Mouse (Mus musculus): Measurements from ENCODE around the gene Dnaaf1. TPM values are rescaled to one million over a fixed set of nuclear protein-coding genes. Genes with fewer than 3 reads are reported as not detected.

The Dnaaf1 gene
- total RNA-seq, 2 experiments from 2014 or later: not detected

DNA sequence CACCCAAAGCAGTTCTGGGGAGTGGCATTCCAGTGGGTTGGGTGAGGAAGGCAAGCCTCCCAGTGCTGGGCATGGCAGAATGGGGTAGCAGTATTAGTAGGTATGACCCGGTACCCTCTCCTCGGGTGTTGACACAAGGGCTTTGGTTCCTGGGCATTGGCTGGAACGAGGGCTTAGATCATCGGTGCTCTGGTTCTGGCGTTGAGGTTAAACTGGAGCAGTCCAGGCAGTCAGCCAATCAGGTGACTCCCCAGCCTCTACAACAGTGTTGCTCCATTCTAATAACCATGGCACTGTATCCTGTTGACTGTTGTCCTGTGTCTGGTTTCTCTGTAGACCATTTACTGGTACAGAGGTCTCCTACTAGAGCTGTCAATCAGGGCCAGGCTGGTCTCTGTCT is 42.6 kb downstream of the Dnaaf1 start:
- DNase-seq (ENCODE audit: extremely low spot score in 1 of 2, low spot score in 2 of 2): no peak
- intact Hi-C loops (cut with DNase I): no loop called here

DNA sequence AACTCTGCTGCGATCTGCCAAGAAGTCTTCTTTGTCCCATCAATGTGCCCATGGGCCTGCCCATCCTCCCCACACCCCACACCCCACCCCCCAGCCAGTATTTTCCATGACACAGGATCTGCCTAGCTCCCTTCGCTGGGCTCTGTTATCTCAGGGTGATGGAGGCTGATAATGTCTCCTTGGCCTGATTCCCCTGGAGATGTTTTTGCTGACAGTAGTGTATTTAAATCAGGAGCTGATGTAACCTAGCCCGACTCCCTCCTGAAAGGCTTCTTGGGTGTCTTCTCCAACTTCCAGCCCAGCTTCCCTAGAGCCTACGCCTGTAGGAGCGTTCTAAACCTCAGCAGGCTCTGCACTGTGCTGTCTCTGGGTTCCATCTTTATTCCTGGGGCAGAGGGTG is 43.9 kb downstream of the Dnaaf1 start:
- intact Hi-C loops (cut with DNase I): no loop called here
- no peak for DNase-seq (ENCODE audit: extremely low spot score in 1 of 2, low spot score in 2 of 2)

DNA sequence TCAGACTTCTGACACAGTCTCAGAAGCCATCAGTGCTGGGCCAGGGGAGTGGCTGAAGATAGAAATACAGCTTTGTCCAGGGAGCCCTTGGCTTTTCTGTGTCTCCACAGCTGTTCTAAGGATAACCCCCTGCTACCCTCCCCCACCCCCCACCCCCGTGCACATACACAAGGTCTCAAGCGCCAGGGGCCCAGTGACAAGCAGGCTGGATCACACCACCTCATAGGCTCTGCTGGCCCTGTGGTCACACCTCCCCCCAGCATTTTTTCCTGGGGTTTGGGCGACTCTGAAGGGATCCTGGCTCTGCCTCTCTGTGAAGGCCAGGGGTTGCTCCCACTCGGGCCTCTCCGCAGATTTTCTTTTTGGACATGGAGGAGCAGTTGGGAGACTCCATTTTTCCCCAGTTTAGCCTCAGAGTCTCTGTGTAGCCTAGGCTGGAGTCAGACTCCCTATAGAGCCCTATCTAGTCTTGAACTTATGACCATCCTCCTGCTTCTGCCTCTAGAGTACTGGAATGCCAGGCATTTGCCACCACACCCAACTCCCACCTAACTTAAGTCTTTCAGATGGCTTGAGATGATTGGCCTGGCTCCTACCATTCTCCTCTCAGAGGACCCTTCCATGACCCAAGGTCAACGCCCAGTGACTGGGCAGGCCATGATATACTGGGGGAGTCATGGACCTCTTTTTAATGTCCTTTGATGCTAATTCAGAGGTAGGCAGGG is 45.2 kb downstream of the Dnaaf1 start:
- intact Hi-C loops (cut with DNase I): no loop called here
- no peak for DNase-seq (ENCODE audit: extremely low spot score in 1 of 2, low spot score in 2 of 2)

DNA sequence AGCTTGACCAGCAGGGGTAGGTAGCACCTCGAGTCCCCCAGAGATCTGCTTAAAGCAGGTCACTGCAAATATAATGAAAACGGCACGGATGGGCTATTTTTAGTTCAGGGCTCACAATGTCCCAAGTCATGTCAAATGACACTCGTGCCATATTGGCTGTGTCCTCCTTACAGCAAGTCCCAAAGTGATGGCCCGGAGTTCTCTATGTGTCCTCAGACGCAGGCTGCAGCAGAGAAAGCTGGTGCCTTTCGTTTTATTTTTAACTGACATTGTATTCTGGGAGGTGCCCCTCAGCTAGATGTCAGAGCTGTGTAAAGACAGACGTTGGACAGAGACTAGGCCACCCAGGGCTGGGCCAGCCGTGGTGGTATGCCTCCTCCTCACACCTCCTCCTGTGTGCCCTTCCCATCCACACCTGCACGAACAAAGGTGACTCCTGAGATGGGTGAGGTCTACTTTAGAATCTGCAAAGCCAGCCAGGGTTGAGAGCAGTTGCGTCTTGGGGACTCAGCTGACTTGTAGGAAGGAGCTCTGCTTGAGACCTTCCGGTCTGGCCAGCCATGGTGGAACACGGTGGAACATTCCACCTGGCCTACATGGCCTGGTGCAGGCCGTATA is 45.9 kb downstream of the Dnaaf1 start:
- intact Hi-C loops (cut with DNase I): no loop called here
- no peak for DNase-seq (ENCODE audit: extremely low spot score in 1 of 2, low spot score in 2 of 2)

DNA sequence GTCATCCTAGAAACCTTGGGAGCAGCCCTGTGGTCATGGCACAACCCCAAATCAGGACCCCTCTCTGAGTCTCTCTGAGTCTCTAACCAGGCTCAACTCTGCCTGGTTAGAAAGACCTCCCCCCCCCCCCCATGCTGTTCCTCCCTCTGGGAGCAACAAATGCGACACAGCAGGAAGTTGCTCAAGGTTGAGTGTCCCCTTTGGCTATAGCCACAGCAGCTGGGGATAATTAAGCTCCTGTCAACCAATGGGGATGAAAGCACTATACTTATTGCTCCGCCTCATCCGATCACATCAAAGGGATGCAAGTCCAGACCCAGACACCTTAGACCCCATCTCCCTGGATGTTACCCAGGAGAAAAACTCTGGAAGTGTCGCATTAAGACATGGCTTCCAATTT is 47.5 kb downstream of the Dnaaf1 start:
- intact Hi-C loops (cut with DNase I): no loop called here

DNA sequence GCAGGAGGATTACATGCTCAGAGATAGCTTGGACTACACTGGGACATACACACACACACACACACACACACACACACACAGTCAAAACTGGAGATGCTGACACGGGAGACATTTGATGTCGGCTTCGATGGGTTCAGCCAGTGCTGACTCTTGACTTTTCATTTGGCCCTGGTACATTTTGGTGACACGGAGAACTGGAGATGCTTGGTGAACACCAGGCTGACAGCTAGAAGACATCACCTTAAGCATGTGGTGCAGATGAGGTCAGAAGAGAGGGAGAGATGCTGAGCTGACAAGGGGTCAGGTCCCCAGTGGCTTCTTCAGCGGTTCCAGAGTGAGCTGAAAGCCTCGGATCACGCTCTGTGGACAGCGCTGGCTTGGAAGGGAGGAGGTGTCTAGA is 48.0 kb downstream of the Dnaaf1 start:
- intact Hi-C loops (cut with DNase I): no loop called here

More for the DNA sequence above, 47.5 kb downstream of the Dnaaf1 start:
- DNase-seq (ENCODE audit: extremely low spot score in 1 of 2, low spot score in 2 of 2): no peak

DNA sequence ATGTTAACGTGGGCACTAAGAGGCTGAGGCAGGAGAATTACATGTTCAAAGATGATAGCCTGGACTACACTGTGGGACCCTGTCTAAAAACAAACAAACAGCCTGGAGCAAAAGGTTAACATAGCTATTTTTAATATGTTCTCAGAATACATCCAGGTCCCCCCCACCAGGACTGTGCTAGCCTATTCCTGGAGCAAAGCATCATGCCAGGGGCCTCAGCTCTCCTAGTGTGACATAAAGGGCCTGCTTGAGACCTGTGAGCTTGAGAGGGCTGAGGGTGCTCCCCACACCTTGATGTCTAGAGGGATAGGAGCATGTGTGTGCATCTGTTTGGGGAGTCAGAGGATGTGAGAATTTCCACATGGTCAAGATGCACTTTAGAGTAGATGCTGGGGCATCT is 48.7 kb downstream of the Dnaaf1 start:
- DNase-seq (ENCODE audit: extremely low spot score in 1 of 2, low spot score in 2 of 2): no peak
- intact Hi-C loops (cut with DNase I): no loop called here

More for the DNA sequence above, 48.0 kb downstream of the Dnaaf1 start:
- no peak for DNase-seq (ENCODE audit: extremely low spot score in 1 of 2, low spot score in 2 of 2)

DNA sequence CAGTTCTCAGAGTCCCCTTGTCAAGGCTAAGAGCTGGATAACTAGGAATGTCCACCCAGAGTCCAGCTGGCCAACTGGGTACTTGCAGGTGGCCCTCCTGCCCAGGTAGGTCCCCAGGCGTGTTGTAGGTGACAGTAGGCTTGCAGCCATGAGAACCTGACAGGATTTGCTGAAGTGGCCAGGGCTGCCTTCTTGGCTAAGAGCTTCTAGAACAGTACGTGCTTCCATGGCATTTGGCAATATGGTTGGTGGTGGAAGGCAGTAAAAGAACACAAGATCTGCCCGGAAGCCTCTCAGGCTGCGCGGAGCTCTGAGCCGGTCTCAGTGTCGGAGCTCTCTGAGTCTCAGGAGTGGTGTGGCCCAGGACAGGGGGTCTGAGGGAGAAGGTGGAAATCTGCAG is 49.9 kb downstream of the Dnaaf1 start:
- DNase-seq (ENCODE audit: extremely low spot score in 1 of 2, low spot score in 2 of 2): no peak
- intact Hi-C loops (cut with DNase I): no loop called here

DNA sequence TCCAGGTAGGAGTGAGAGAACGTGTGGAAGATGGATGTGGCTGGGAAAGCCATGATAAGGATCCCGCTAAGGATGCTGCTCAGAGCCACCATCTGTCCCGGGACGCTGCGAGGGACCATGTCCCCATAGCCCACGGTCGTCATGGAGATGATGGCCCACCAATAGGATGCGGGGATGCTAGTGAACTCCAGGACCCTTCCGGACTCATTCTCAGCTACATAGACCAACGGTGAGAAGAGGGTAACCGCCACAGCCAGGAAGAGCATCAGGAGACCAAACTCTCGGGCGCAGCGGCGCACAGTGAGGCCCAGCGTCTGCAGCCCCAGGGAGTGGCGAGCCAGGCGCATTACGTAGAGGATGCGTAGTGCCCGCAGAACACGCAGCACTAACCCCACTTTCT is 50.8 kb downstream of the Dnaaf1 start:
- intact Hi-C loops (cut with DNase I): no loop called here
- DNase-seq (ENCODE audit: extremely low spot score in 1 of 2, low spot score in 2 of 2): no peak

DNA sequence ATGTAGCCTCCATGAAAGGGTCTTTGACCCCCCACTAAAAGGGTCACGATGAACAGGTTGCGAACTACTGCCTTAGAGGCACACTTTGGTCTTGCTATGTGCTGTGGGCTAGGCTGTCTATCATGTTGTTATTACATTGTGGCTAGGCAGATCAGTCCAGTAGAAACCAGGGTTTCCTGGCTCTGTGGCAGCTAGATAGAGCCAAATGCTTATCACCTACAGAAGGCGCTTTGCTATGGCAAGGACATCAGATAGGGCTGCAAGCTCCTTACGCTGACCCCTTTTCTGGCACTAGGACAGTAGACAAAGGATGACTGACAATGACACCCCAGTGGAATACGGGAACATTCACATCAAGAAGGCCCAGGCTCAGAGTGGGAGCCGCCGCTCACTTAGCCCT is 52.2 kb downstream of the Dnaaf1 start:
- no peak for DNase-seq (ENCODE audit: extremely low spot score in 1 of 2, low spot score in 2 of 2)
- intact Hi-C loops (cut with DNase I): no loop called here

DNA sequence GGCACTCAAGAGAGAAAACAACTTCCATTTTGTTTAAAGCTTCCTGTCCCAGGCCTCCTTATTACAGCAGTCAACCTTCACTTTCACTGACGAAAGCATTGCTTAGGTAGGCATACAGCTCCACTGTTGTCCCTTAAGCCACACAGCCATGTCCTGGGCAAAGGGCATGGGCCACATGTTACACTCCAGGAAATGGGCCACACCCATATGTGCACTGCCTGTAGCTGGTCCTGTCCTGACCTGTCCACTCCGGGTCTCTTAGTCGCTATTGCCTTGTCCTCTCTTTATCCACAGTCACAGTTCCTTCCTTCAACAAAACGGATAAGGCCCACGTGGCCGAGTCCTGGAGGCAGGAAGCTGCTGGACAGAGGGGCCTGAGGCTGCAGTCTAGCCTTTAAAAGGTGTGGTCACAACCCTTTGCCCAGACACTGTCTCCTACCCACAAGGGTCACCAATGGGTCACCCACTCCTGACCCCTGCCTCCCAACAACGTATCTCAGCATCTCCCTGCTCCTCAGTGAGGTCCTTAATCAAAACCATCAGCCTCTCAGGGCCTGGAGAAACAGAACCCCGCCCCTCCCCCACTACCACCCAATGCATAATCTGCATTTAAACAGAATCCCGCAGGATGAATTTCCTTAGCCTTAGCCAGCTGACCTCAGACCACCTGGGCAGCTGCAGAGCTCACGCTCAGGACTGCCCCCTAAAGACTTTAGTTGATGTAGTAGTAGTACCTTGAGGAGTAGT is 52.8 kb downstream of the Dnaaf1 start:
- intact Hi-C loops (cut with DNase I): no loop called here
- no peak for DNase-seq (ENCODE audit: extremely low spot score in 1 of 2, low spot score in 2 of 2)

DNA sequence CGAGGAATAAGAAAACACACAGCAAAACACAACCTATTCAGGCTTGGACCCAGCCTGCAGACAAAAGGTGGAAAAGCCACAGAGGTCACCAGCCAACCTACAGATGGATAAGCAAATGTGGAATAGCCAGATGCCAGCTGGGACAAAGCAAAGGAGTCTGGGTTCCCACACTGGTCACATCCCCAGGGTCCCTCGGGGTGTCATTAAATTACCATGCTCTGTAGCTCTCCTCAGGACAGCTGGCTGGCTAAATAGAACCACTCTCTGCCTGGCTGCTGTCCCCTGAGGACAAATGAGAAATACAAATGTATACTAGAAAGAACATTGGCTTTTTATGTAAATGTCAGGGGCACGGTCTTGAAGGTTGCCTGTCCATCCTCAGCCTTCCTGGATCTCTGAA is 55.8 kb downstream of the Dnaaf1 start:
- no peak for DNase-seq (ENCODE audit: extremely low spot score in 1 of 2, low spot score in 2 of 2)
- intact Hi-C loops (cut with DNase I): no loop called here

DNA sequence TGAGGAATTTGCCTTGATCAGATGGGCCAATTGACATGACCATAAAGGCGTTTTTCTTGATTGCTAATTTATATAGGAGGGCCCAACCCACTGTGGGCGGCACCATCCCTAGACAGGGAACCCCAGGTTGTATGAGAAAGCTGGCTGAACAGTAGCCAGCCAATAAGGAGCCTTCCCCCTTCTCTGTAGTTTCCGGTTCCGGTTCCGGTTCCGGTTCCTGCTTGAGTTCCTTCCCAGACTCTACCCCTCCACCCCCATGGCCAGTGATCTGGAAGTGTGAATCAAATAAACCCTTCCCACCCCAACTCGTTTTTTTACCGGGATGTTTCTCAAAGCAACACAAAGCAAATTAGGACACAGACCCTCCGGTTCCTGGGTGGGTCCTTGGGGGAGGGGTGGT is 57.2 kb downstream of the Dnaaf1 start:
- no peak for DNase-seq (ENCODE audit: extremely low spot score in 1 of 2, low spot score in 2 of 2)
- intact Hi-C loops (cut with DNase I): no loop called here

DNA sequence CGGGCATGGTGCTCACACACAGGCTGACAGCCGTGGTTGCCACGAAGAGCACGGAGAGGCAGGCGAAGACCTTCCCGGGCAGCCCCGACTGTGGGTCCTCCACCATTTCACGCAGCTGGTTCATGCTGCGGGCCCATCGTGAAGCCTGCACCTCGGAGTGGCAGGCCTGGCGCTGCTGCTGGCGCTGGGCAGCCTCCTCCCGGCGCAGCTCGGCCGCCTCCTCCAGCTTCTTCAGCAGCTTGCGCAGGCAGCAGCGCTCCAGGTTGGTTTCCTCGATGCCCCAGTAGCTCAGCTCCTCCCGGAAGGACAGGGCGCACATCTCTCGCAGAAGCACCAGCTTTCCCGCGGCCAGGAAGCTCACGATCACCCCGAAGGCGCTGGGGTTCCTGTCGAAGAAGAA is 57.9 kb downstream of the Dnaaf1 start:
- no peak for DNase-seq (ENCODE audit: extremely low spot score in 1 of 2, low spot score in 2 of 2)
- intact Hi-C loops (cut with DNase I): no loop called here

DNA sequence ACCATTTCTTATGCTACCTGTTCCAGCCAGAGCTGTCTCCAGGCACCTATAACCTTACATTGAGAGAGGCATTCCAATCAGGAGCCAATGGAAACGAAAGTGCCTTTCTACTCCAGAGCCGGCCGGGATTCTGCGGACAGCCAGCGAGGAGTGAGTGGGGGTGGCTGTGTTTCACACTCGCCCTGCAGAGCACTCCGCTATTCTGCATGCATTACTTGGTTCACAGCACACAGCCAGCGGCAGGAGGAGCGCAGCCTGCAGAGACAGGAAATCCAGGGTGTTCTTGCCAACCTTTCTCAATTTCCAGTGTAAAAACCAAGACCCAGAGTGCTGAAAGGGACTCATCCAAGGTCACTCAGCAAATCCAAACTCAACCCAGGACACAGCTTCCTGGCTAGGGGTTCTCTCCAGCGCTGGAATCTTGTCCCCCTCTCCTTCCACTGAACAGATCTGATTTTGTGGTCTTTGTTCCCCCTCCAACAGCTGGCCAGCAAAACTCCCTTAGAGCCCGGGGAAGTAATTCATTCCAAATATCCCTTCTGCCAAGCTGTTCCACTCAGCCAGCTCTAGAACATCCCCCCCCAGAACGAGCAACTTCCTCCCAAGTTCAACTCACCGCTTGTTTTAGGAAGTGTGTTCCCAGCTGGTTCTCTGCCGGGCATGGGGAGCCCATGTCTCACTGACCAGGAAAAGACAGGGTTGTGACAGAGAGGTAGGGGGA is 59.7 kb downstream of the Dnaaf1 start:
- no peak for DNase-seq (ENCODE audit: extremely low spot score in 1 of 2, low spot score in 2 of 2)
- intact Hi-C loops (cut with DNase I): no loop called here

DNA sequence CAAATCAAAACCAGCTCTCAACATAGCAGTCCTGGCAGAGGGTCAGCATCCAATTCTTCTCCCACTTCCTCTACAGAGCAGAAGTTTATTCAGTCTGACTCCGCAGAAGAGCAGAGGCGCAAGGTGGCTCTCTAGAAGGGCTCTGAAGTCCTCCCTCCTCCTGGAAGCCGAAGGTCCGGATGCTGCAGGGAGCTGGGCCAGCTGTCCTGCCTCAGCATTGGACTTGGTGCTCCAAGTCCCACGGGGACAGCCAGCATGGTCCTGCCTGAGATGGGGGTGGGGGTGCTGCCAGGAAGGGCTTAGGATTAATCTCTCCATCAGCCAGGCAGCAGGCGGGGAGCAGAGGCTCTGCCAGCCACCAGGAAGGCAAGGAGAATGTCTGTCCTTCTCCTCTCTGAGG is 60.3 kb downstream of the Dnaaf1 start, which contains the start of gene Kcng4:
TSS of gene Kcng4 (minus strand) at position 303 of the 400 bp plus-strand sequence.
- intact Hi-C loops (cut with DNase I): no loop called here
- no peak for DNase-seq (ENCODE audit: extremely low spot score in 1 of 2, low spot score in 2 of 2)

DNA sequence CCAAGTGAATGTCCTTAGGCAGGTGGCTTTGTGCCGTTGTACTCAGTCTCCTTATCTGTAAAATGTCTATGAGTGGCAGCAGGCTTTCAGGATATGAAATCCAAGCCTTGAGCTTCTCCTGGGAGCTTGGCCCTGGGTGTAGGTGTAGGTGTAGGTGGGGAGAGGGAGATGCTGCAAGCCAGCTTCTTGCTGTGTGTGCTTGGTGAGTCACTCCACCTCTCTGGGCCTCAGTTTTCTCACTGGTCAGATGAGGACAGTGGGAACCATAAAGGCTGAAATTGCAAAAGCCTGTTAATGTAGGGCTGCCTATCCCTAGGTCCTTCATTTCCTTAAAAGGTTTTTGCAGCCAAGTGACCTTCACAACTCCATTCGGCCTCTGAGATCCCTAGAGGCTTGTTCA is 60.9 kb downstream of the Dnaaf1 start:
- intact Hi-C loops (cut with DNase I): no loop called here
- DNase-seq (ENCODE audit: extremely low spot score in 1 of 2, low spot score in 2 of 2): no peak

DNA sequence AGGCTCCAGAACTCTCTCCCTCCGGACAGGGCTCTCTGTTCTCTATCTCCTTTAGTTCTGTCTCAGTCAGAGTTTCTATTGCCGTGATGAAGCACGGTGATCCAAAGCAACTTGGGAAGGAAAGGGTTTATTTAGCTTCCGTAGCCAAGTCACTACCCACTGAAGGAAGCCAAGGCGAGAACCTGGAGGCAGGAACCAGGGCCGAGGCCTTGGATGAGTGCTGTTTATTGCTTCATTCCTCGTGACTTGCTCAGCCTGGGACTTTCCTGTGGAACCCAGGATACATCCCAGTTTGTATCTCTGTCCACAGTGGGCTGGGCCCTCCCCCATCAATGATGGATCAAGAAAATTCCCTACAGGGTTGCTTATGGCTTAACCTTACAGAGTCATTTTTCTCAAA is 61.7 kb downstream of the Dnaaf1 start:
- DNase-seq (ENCODE audit: extremely low spot score in 1 of 2, low spot score in 2 of 2): no peak

DNA sequence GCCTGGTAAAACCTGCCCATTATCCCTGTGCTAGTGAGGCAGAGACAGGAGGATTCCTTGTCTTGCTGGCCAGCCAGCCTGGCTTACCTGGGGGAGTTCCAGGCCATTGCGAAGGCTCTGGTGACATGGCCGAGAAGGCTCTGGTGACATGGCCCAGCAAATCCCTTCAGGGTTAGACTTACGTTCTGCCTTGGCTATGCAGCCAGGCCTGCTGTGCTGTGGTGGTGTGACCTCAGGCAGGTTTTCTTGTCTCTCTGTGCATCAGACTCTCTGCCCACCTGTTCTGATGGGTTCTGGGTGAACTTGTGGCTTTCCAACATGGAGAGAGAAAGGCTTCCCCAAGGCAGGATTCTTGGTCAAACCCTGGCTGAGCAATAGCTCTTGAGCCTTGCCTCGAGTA is 62.3 kb downstream of the Dnaaf1 start:
- DNase-seq (ENCODE audit: extremely low spot score in 1 of 2, low spot score in 2 of 2): no peak

More for the DNA sequence above, 61.7 kb downstream of the Dnaaf1 start:
- intact Hi-C loops (cut with DNase I): no loop called here

More for the DNA sequence above, 62.3 kb downstream of the Dnaaf1 start:
- intact Hi-C loops (cut with DNase I): no loop called here
